Mouse (Mus musculus): ENCODE measurements around the gene Cox7b.

GRCm38 (mm10) chrX:106027343-106027674 lies 11.8 kb downstream of the Cox7b start:
- TF ChIP-seq E2F4 (IDR thresholded peaks at IDR 0.05; ENCODE audit: insufficient read depth) = no peak
- TF ChIP-seq POLR2A (IDR thresholded peaks at IDR 0.05; ENCODE audit: insufficient read length, low read depth) = no peak
- TF ChIP-seq TCF12 (IDR thresholded peaks at IDR 0.05; ENCODE audit: insufficient read depth, poor library complexity, severe bottlenecking) = no peak
- no peak for TF ChIP-seq MYOG (IDR thresholded peaks at IDR 0.05; ENCODE audit: control insufficient read depth in 1 of 3, insufficient read depth in 1 of 3, insufficient read length in 2 of 3, low read depth in 2 of 3)
- no peak for TF ChIP-seq CEBPB (IDR thresholded peaks at IDR 0.05; ENCODE audit: insufficient read depth, poor library complexity, severe bottlenecking)
- no peak for TF ChIP-seq POLR2AphosphoS2 (IDR thresholded peaks at IDR 0.05; ENCODE audit: insufficient read length, low read depth)
- TF ChIP-seq SRF (IDR thresholded peaks at IDR 0.05; ENCODE audit: control insufficient read depth, insufficient read length, low read depth) = no peak
- no peak for TF ChIP-seq MAX (IDR thresholded peaks at IDR 0.05; ENCODE audit: low read depth)
- no peak for TF ChIP-seq MYOD1 (IDR thresholded peaks at IDR 0.05; ENCODE audit: control insufficient read depth in 1 of 3, insufficient read length in 2 of 3, low read depth in 2 of 3)
- no peak for TF ChIP-seq USF1 (IDR thresholded peaks at IDR 0.05; ENCODE audit: low read depth)
- TF ChIP-seq REST (IDR thresholded peaks at IDR 0.05; ENCODE audit: insufficient read depth, insufficient read length) = no peak

Data from myocyte (in vitro differentiated cells).